Mouse (Mus musculus) kidney, postnatal 0 days (tissue): Measurements from ENCODE around the gene Haus3. TPM values are rescaled to one million over a fixed set of nuclear protein-coding genes. Genes with fewer than 3 reads are reported as not detected.

Experiments
- ATAC-seq: fragments of 200-750 bp; cut with Nextera tagmentation; replicated peaks from 2 replicates; pipeline ENCODE4 v1.8.0; 2017; ENCODE audit warnings: low read depth, moderate number of reproducible peaks, moderate TSS enrichment, moderate library complexity; ENCODE audit not compliant: low FRiP score
- DNase-seq: peaks from one replicate; pipeline ENCODE4 v3.0.0-alpha.2; 2016; ENCODE audit warnings: low spot score
- H3K27ac ChIP-seq: fragments of 300-500 bp; sonication (generic); 2 replicates; pipeline ENCODE4 v1.5.1; 2014; ENCODE audit warnings: mild to moderate bottlenecking
- H3K27me3 ChIP-seq: fragments of 300-500 bp; sonication (generic); 2 replicates; pipeline ENCODE4 v1.6.1; 2014; ENCODE audit warnings: low read length, mixed read lengths; ENCODE audit not compliant: insufficient read depth
- H3K36me3 ChIP-seq: fragments of 300-500 bp; sonication (generic); 2 replicates; pipeline ENCODE4 v1.6.1; 2014; ENCODE audit warnings: low read length, mixed read lengths; ENCODE audit not compliant: insufficient read depth
- H3K4me1 ChIP-seq: fragments of 300-500 bp; sonication (generic); replicated peaks from 2 replicates; pipeline ENCODE4 v1.6.1; 2014; ENCODE audit warnings: antibody characterized with exemption, low read length, mixed read lengths; ENCODE audit not compliant: insufficient read depth
- H3K4me2 ChIP-seq: fragments of 300-500 bp; sonication (generic); 2 replicates; pipeline ENCODE4 v1.6.1; 2014; ENCODE audit warnings: mild to moderate bottlenecking, low read length, moderate library complexity, mixed read lengths
- H3K4me3 ChIP-seq: fragments of 300-500 bp; sonication (generic); replicated peaks from 2 replicates; pipeline ENCODE4 v1.5.1; 2014; ENCODE audit warnings: low read depth, low read length
- H3K9ac ChIP-seq: fragments of 300-500 bp; sonication (generic); 2 replicates; pipeline ENCODE4 v1.6.1; 2014; ENCODE audit warnings: low read depth, low read length
- H3K9me3 ChIP-seq: fragments of 300-500 bp; sonication (generic); replicated peaks from 2 replicates; pipeline ENCODE4 v1.6.1; 2016; ENCODE audit warnings: low read length, inconsistent platforms, mixed read lengths
- CTCF ChIP-seq: IDR thresholded peaks from 2 replicates; pipeline ENCODE4 v1.5.1; 2016; ENCODE audit warnings: antibody characterized with exemption, low read depth, mild to moderate bottlenecking, moderate library complexity
- WGBS: fragments of 180-500 bp; shearing (Covaris S2); extraction: QIAGEN DNeasy Blood & Tissue Kit; methylation state at CpG from one replicate; pipeline ENCODE4 v1.1.7; 2014; 5-methylcytosine and 5-hydroxymethylcytosine counted together
- polyA plus RNA-seq: library from polyadenylated mRNA; unstranded; fragments of >200 nt; fragmentation: Nextera tagmentation; extraction: Ambion mirVana; gene quantifications from 2 replicates; pipeline ENCODE4 v1.2.1, GENCODE M21; 2015

Haus3 gene
- polyA plus RNA-seq, 1 experiment from 2014 or later = 22.3 TPM

DNA sequence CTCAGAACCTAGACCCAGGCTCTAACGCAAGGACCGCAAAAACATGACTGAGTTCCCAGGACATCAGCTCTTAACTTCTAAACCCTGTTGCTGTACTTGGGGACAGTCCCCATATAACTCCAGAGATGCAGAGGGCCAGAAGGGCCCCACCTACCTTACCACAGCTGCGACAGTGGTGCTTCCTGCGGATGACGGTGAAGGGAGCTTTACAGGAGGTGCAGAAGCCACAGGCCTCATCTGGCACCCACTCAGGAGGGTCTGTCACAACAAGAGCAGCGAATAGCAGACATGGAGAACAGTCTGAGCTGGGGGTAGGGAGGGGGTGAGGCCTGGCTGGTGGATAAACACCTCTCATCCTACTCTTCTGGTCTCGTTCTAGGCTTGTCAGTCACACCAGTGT, 27.1 kb upstream of the Haus3 start:
- Histone ChIP-seq H3K9ac (no peak overlapping the region), H3K4me3 (no peak overlapping the region), H3K9me3 (no peaks in the 10 kb centered on the region), H3K27ac (no peak overlapping the region), H3K4me2 (no peak overlapping the region), H3K4me1 (no peaks in the 10 kb centered on the region), H3K27me3 (no peaks in the 10 kb centered on the region), H3K36me3 (no peaks in the 10 kb centered on the region)
- ATAC-seq (no peak), DNase-seq (no peak)
- WGBS = 78% methylated on average over 7 of the region's 7 CpGs
- no peak for TF ChIP-seq CTCF

DNA sequence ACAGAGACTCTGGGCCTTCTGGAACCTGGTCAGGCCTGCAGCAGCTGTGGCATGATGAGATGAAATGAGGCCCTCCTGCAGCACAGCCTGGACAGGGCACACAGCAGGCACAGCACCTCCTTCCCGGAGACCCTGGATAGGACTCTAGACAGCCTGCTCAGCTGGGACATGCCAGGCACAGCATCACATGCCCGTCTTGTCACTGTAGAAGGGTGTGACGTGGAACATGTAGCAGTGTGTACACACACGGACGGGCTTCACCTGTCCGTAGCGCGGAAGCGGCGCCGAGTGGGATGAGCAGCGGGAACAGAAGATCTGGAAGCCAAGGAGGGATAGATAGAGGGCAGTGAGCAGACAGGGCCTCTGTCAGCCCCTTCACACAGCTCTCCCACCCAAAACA, 26.5 kb upstream of the Haus3 start:
- 94% methylated on average over 12 of the region's 12 CpGs for WGBS
- no peak for ATAC-seq

DNA sequence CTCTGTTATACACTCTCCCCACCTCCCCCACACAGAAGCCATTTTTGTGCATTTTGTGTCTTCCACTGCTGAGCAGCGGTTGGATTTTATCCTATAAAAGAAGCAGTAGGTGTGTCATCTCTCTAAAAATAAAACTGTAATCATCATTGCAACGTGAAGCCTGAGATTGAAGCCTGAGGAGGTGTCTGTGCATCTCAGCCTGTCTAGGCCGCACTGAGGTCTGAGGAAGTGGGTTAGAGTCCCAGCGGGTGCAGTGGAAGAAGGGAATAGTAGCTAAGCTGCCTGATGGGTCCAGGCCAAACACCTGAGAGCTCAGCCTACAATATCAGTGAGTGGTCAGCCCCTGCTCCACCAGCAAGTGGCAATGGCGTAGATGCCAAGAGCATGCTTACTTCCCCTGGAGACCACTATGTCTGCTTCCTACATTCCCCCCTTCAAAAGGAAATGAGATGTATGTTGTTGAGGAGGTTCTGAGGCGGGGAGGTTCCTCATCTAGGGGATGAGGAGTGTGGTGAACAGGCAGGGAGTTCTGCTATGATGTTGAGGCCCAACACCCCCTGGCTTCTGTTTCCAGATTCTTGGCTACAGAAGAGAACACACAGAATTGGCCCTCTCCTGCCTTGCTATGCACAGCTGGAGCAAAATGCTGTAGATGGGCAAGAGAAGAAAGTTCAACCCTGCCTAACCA, 25.8 kb upstream of the Haus3 start:
- Histone ChIP-seq H3K9me3 (no peaks in the 10 kb centered on the region), H3K27ac (no peak overlapping the region), H3K4me3 (no peak overlapping the region), H3K4me2 (no peak overlapping the region), H3K36me3 (no peaks in the 10 kb centered on the region), H3K4me1 (no peaks in the 10 kb centered on the region), H3K27me3 (no peaks in the 10 kb centered on the region), H3K9ac (no peak overlapping the region)
- no peak for TF ChIP-seq CTCF
- ATAC-seq (no peak), DNase-seq (no peak)
- WGBS = 80% methylated on average over 6 of the region's 6 CpGs

More for the DNA sequence above, 26.5 kb upstream of the Haus3 start:
- Histone ChIP-seq H3K4me3 (no peak overlapping the region), H3K36me3 (no peaks in the 10 kb centered on the region), H3K27me3 (no peaks in the 10 kb centered on the region), H3K27ac (no peak overlapping the region), H3K4me1 (no peaks in the 10 kb centered on the region), H3K9me3 (no peaks in the 10 kb centered on the region), H3K9ac (no peak overlapping the region), H3K4me2 (no peak overlapping the region)
- DNase-seq = no peak
- TF ChIP-seq CTCF = no peak

DNA sequence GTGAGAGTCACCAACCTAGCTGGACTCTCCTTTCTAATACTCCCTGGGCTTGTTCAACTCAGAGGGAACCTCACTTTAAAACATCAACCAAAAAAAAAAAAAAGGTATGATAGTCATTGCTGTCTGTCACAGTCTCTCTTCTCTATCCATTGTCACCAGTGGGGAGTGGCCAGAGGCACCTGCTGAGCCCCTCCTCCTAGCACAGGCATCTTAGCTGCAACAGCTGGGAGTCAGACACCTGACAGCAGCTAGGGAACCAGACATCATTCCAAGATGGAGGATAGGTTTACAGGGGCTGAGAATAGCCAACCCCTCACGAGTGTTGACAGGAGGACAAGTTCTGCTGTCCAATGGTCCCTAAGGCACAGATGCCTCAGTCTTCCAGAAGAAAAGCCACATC, 25.1 kb upstream of the Haus3 start:
- TF ChIP-seq CTCF = no peak
- 43% methylated on average over 1 of the region's 1 CpGs for WGBS

DNA sequence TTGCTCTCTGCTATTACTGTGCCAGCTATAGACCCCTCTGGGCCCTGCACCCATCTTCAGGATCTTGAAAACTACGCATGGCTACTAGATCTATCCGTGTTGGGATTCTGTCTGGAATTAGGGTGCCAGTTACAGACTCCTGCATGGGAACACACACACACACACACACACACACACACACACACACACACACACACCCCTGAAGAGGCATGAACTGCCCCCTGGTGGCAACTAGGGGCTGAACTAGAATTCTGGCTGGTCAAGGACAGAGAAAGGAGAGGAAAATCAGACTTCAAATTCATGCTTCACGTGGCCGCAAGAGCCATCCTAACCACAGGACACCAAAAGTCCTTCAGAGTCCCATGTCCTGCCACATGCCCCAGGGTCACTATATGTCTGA, 22.5 kb upstream of the Haus3 start:
- TF ChIP-seq CTCF = peak; percentile 73
- Histone ChIP-seq H3K36me3 (no peaks in the 10 kb centered on the region), H3K4me2 (no peak overlapping the region), H3K4me3 (no peak overlapping the region), H3K9me3 (no peaks in the 10 kb centered on the region), H3K27me3 (no peaks in the 10 kb centered on the region), H3K9ac (no peak overlapping the region), H3K27ac (no peak overlapping the region), H3K4me1 (0 out of 2 replicates have a peak, but pooled peaks cover 5% of the 10 kb centered on the region)
- ATAC-seq = no peak
- WGBS = 78% methylated on average over 4 of the region's 4 CpGs
- DNase-seq = peak; percentile 20

More for the DNA sequence above, 25.1 kb upstream of the Haus3 start:
- H3K4me1 ChIP-seq = 0 out of 2 replicates have a peak, but pooled peaks cover 1% of the 10 kb centered on the region
- H3K4me3 ChIP-seq = no peak overlapping the region
- H3K9ac ChIP-seq = no peak overlapping the region
- ATAC-seq (no peak), DNase-seq (no peak)
- no peak overlapping the region for H3K4me2 ChIP-seq
- H3K27ac ChIP-seq = no peak overlapping the region
- H3K27me3 ChIP-seq = no peaks in the 10 kb centered on the region
- no peaks in the 10 kb centered on the region for H3K36me3 ChIP-seq
- H3K9me3 ChIP-seq = no peaks in the 10 kb centered on the region

DNA sequence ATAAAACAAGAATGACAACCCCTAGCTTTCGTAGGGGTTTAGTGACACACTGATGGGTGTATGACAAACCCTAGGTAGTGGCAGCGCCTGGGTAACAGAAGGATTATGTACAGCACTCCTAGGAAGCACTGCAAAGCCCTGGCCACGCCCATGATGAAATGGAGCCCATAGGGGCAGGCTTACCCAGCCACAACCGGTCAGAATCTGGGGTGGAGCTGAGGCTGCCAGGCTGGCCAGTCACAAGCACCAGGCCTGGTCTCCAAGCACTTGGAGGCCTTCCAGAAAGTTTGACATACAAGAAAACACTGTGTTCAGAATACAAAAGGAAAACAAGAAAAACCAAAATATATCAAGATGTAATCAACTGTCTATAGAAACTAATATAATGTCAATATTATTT, 21.7 kb upstream of the Haus3 start:
- no peak for ATAC-seq
- no peaks in the 10 kb centered on the region for H3K36me3 ChIP-seq
- no peak overlapping the region for H3K9ac ChIP-seq
- H3K27me3 ChIP-seq = no peaks in the 10 kb centered on the region
- no peak overlapping the region for H3K4me2 ChIP-seq
- WGBS = 49% methylated on average over 4 of the region's 4 CpGs
- no peak overlapping the region for H3K27ac ChIP-seq
- H3K4me3 ChIP-seq = no peak overlapping the region
- no peaks in the 10 kb centered on the region for H3K9me3 ChIP-seq
- no peak for TF ChIP-seq CTCF
- peaks cover 10% of the 10 kb centered on the region for H3K4me1 ChIP-seq
- peak; percentile 45 for DNase-seq

DNA sequence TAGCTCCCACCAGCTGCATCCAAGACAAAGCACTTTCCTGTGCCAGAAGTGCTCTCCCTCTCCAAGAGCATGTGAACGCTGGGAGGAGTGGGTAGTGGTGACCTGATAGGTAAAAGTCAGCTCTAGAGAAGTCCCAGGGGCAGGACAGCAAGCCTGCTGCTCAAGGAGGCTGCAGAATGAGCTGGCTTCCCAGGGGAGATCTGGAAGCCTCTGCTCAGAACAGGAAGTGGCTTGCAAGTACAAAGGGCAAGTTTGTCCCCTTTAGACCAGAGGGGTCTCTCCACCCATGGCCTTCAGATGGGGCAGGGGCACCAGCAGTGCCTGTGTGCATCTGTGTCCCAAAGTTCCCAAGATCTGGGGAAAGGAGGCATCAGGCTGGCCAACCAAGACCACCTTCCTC, 20.2 kb upstream of the Haus3 start:
- H3K27ac ChIP-seq = no peak overlapping the region
- H3K4me2 ChIP-seq = no peak overlapping the region
- WGBS = 58% methylated on average over 1 of the region's 1 CpGs
- ATAC-seq (no peak), DNase-seq (no peak)
- no peaks in the 10 kb centered on the region for H3K36me3 ChIP-seq
- TF ChIP-seq CTCF = no peak
- peaks cover 17% of the 10 kb centered on the region for H3K4me1 ChIP-seq
- no peak overlapping the region for H3K4me3 ChIP-seq
- H3K27me3 ChIP-seq = no peaks in the 10 kb centered on the region
- no peak overlapping the region for H3K9ac ChIP-seq
- no peaks in the 10 kb centered on the region for H3K9me3 ChIP-seq
